Mouse (Mus musculus): ENCODE results near the gene Pan2.

DNA sequence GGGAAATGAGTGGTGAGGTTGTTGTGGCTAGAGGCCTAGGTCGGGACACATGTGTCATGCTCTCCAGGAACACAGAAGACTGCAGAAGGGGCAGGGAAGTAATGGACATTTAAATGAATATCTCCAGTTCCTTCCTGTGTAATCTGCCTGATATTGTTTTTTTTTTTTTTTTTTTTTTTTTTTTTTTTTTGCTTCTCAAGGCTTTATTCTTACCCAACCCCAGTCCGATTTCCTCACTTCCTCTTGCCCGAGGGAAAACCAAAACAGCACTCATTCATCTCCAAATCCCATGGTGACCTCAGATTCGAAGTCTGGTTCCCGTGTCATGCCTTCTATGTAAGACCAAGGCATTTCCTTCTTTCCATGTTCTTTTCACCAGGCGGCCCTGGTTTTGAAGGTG is 4.9 kb upstream of the Pan2 start:
- TF ChIP-seq CTCF (IDR thresholded peaks at IDR 0.05; ENCODE audit: control insufficient read depth, insufficient read depth, insufficient read length) (no peak), CEBPB (IDR thresholded peaks at IDR 0.05; ENCODE audit: low read depth) (no peak), MAX (IDR thresholded peaks at IDR 0.05) (no peak), USF1 (IDR thresholded peaks at IDR 0.05; ENCODE audit: low read depth) (no peak), MYOG (IDR thresholded peaks at IDR 0.05; ENCODE audit: control insufficient read depth, extremely low read depth, insufficient read length) (no peak), FOSL1 (IDR thresholded peaks at IDR 0.05; ENCODE audit: insufficient read depth, low read length, poor library complexity, severe bottlenecking) (no peak), MYOD1 (IDR thresholded peaks at IDR 0.05; ENCODE audit: control insufficient read depth, insufficient read length, low read depth) (no peak)

Measured in C2C12 (cell line).